Mouse (Mus musculus) midbrain, embryonic 16.5 days (tissue): Measurements from ENCODE around the gene Denr. TPM values are rescaled to one million over a fixed set of nuclear protein-coding genes. Genes with fewer than 3 reads are reported as not detected.

Experiments used
- ATAC-seq: fragments of 200-750 bp; cut with Nextera tagmentation; 2 replicates; pipeline ENCODE4 v1.8.0; 2017; ENCODE audit warnings: moderate TSS enrichment
- H3K27ac ChIP-seq: fragments of 300-500 bp; sonication (generic); 2 replicates; pipeline ENCODE4 v1.5.1; 2014; ENCODE audit warnings: mild to moderate bottlenecking, low read length, mixed read lengths
- H3K27me3 ChIP-seq: fragments of 300-500 bp; sonication (generic); 2 replicates; pipeline ENCODE4 v1.6.1; 2014; ENCODE audit warnings: low read depth, low read length, mixed read lengths; ENCODE audit not compliant: control insufficient read depth, insufficient read depth
- H3K36me3 ChIP-seq: fragments of 300-500 bp; sonication (generic); 2 replicates; pipeline ENCODE4 v1.6.1; 2014; ENCODE audit warnings: mild to moderate bottlenecking, low read length, moderate library complexity, mixed read lengths; ENCODE audit not compliant: control insufficient read depth, insufficient read depth
- H3K4me1 ChIP-seq: fragments of 300-500 bp; sonication (generic); 2 replicates; pipeline ENCODE4 v1.6.1; 2014; ENCODE audit warnings: mild to moderate bottlenecking, low read length, mixed read lengths; ENCODE audit not compliant: control insufficient read depth, insufficient read depth
- H3K4me2 ChIP-seq: fragments of 300-500 bp; sonication (generic); 2 replicates; pipeline ENCODE4 v1.6.1; 2014; ENCODE audit warnings: mild to moderate bottlenecking, low read length, mixed read lengths
- H3K4me3 ChIP-seq: fragments of 300-500 bp; sonication (generic); 2 replicates; pipeline ENCODE4 v1.5.1; 2014; ENCODE audit warnings: low read depth, mild to moderate bottlenecking, low read length, moderate library complexity, mixed read lengths
- H3K9ac ChIP-seq: fragments of 300-500 bp; sonication (generic); 2 replicates; pipeline ENCODE4 v1.6.1; 2014; ENCODE audit warnings: low read depth, low read length, mixed read lengths
- H3K9me3 ChIP-seq: fragments of 300-500 bp; sonication (generic); replicated peaks from 2 replicates; pipeline ENCODE4 v1.6.1; 2014; ENCODE audit warnings: mild to moderate bottlenecking, low read length, mixed read lengths; ENCODE audit not compliant: control insufficient read depth, poor library complexity, severe bottlenecking
- WGBS: fragments of 180-500 bp; shearing (Covaris S2); extraction: QIAGEN DNeasy Blood & Tissue Kit; methylation state at CpG from one replicate; pipeline ENCODE4 v1.1.7; 2014; 5-methylcytosine and 5-hydroxymethylcytosine counted together
- polyA plus RNA-seq: library from polyadenylated mRNA; unstranded; fragments of >200 nt; fragmentation: Nextera tagmentation; extraction: Ambion mirVana; gene quantifications from 2 replicates; pipeline ENCODE4 v1.2.1, GENCODE M21; 2015

The Denr gene
- polyA plus RNA-seq, 1 experiment from 2014 or later = 122 TPM

DNA sequence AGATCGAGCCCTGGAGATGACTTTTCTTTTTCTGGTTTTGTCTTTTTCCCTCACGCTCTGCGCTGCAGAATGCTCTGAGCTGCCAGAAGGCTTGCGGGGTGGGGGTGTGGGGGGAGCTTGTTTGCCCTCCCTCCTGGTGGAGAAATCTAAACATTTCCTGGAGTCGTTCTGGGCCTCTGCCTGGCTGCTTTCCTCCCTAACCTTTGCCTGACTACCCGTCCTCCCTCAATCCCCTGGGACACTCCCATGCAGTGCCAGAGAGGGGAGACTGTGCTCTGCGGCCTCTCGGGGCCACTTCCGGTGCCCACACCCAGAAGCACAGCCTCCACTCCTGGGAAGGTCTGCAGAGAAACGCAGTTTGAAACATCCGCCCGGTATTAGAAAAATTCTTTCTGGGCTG lies 27.0 kb upstream of the Denr start, which contains the start of gene Hcar1:
Gene Hcar1 (minus strand): TSS at position 93 of the 400 bp plus-strand sequence.
- Histone ChIP-seq H3K4me1 (no peaks in the 10 kb centered on the region), H3K36me3 (no peaks in the 10 kb centered on the region), H3K9me3 (no peaks in the 10 kb centered on the region), H3K27ac (no peak within 1 kb of the TSS), H3K27me3 (no peaks in the 10 kb centered on the region), H3K4me2 (no peak within 1 kb of the TSS), H3K9ac (no peak within 1 kb of the TSS), H3K4me3 (no peak within 1 kb of the TSS)
- no peak for ATAC-seq
- 73% methylated on average over 12 of the region's 12 CpGs for WGBS

DNA sequence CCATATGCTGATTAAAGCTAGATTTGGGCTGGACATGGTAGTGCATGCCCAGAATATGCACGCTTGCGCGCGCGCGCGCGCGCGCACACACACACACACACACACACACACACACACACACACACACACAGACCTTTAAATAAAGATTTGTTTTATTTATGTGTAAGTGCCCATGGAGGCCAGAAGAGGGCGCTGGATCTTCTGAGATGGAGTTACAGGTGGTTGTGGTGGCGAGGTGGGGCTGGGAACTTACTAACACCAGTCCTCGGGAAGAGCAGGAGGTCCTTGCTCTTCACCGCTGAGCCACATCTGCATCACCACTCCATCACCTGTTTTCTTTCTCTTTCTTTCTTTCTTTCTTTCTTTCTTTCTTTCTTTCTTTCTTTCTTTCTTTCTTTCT lies 26.2 kb upstream of the Denr start:
- Histone ChIP-seq H3K27ac (no peak overlapping the region), H3K4me1 (no peaks in the 10 kb centered on the region), H3K27me3 (no peaks in the 10 kb centered on the region), H3K4me2 (no peak overlapping the region), H3K36me3 (no peaks in the 10 kb centered on the region), H3K9ac (no peak overlapping the region), H3K9me3 (no peaks in the 10 kb centered on the region), H3K4me3 (no peak overlapping the region)
- ATAC-seq = no peak
- whole genome bisulfite sequencing = 78% methylated on average over 14 of the region's 14 CpGs

DNA sequence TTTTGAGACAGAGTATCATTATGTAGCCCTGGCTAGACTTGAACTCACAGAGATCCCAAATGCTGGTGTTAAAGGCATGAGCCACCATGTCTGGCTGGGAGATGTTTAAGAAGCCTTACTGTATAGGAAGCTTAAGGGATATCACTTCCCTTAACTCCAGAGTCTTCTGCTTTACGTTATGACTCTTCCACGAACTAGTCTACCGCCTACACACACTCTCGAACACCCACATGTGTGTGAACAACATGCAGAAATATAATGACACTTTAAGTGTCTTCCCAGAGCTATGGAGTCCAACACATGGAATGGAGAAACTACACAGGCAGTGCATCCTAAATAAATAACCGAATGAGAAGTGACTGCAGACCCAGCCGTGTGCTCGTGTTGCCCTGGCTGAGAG lies 23.1 kb upstream of the Denr start:
- no peak overlapping the region for H3K9ac ChIP-seq
- H3K27ac ChIP-seq = no peak overlapping the region
- H3K4me1 ChIP-seq = no peaks in the 10 kb centered on the region
- no peaks in the 10 kb centered on the region for H3K27me3 ChIP-seq
- no peak overlapping the region for H3K4me3 ChIP-seq
- no peaks in the 10 kb centered on the region for H3K9me3 ChIP-seq
- H3K4me2 ChIP-seq = no peak overlapping the region
- ATAC-seq = no peak
- 81% methylated on average over 7 of the region's 7 CpGs for WGBS
- H3K36me3 ChIP-seq = no peaks in the 10 kb centered on the region

DNA sequence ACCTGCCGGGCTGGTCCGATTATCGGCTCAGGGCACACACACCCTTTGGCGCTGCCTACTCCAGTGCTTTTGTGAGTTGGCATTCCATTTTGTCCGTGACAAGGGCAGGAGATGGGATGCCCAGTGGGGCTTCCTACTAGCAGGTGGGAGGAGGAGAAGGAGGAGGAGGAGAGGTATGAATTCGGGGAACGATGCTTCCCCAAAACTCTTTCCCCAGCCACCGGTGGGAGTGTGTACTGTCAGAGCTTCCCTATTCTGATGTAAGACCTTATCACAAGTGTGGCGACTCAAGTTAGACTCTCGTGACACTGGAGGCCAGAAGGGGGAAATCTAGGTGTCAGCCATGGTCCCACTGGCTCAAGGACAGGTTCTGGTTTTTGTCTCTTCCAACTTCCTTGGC lies 22.6 kb upstream of the Denr start:
- Histone ChIP-seq H3K27me3 (no peaks in the 10 kb centered on the region), H3K36me3 (no peaks in the 10 kb centered on the region), H3K27ac (no peak overlapping the region), H3K4me2 (no peak overlapping the region), H3K4me3 (no peak overlapping the region), H3K4me1 (no peaks in the 10 kb centered on the region), H3K9ac (no peak overlapping the region), H3K9me3 (no peaks in the 10 kb centered on the region)
- WGBS = 80% methylated on average over 10 of the region's 10 CpGs
- no peak for ATAC-seq

DNA sequence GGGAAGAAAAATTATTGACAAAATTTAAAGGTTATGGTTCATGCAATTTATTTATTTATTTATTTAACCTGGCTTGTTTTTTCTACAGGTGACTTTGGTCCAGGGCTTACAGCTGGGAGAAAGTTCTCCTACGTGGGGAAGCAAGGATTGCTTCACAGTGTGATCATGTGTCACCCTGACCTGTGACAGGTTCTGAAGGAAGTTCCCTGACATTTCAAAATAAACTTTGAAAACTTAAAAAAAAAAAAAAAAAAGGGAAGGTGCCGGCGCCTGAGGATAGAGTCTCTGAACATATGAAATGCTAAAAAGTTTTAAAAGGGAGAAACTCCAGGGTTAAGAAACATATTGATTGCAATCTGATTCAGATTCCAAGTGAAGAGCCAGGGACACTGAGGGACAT lies 20.6 kb upstream of the Denr start:
- Histone ChIP-seq H3K27ac (no peak overlapping the region), H3K36me3 (no peaks in the 10 kb centered on the region), H3K4me2 (no peak overlapping the region), H3K4me3 (no peak overlapping the region), H3K9ac (no peak overlapping the region), H3K9me3 (no peaks in the 10 kb centered on the region), H3K27me3 (no peaks in the 10 kb centered on the region), H3K4me1 (no peaks in the 10 kb centered on the region)
- ATAC-seq = no peak
- WGBS = 81% methylated on average over 3 of the region's 3 CpGs

DNA sequence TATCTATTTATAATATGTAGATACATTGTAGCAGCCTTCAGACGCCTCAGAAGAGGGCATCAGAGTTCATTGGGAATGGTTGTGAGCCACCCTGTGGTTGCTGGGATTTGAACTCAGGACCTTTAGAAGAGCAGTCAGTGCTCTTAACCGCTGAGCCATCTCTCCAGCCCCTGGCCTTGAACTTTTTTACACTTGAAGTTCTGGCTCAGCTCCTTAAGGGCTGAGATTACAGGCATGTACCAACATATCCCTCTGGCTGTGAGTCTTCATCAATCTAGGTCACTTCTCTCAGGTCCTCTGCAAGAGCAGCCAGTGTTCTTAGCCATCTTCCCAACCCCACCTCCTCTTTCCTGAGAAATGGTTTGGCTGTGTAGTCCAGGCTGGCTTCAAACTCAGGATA lies 16.7 kb upstream of the Denr start:
- Histone ChIP-seq H3K4me3 (no peak overlapping the region), H3K4me2 (no peak overlapping the region), H3K36me3 (no peaks in the 10 kb centered on the region), H3K27me3 (no peaks in the 10 kb centered on the region), H3K9me3 (no peaks in the 10 kb centered on the region), H3K27ac (no peak overlapping the region), H3K4me1 (no peaks in the 10 kb centered on the region), H3K9ac (no peak overlapping the region)
- WGBS = 68% methylated on average over 2 of the region's 2 CpGs
- no peak for ATAC-seq

DNA sequence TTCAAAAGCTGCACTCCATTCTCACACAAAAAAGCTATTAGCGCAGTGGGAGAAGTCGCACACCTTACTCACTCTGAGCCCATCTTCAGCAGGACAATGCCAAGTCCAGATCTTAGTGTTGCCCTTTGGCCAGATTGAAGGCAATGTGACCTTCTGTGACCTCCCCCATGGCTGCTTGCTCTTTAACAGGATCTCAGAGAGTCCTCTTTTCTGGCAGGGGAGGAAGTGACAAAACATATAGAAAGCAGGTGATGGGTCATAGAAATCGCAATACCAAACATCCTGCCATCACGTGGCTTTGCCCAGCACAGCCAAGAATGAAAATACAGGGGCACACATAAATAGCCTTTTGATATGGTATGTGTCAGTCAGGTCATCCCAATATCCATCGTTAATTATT lies 16.0 kb upstream of the Denr start:
- H3K27me3 ChIP-seq = no peaks in the 10 kb centered on the region
- H3K4me3 ChIP-seq = no peak overlapping the region
- no peaks in the 10 kb centered on the region for H3K4me1 ChIP-seq
- H3K27ac ChIP-seq = no peak overlapping the region
- no peak overlapping the region for H3K9ac ChIP-seq
- H3K9me3 ChIP-seq = no peaks in the 10 kb centered on the region
- no peak for ATAC-seq
- no peak overlapping the region for H3K4me2 ChIP-seq
- no peaks in the 10 kb centered on the region for H3K36me3 ChIP-seq
- WGBS = 81% methylated on average over 5 of the region's 5 CpGs

DNA sequence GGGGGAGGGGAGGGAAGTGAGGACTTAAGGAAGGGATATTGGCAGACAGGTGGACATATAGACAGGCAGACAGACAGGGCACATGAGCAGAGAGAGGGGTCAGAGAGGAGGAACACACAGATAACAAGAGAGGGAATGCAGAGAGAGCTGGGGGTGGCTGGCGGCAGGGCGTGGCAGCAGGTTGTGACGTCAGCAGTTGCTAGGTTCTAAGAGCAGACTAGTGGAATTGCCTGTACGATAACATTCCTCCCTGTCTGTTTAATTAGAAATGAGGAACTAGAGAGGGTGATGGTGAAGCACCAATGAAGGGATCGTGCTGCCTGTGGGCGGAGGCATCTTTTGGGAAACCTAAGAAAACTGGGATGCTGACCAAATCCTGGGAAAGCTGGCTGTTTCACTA lies 15.3 kb upstream of the Denr start:
- ATAC-seq = no peak
- Histone ChIP-seq H3K4me2 (peak overlapping the region; percentile 17; the same call in 1 of the 2 replicates), H3K4me1 (no peaks in the 10 kb centered on the region), H3K27ac (no peak overlapping the region), H3K4me3 (no peak overlapping the region), H3K9ac (no peak overlapping the region), H3K9me3 (no peaks in the 10 kb centered on the region), H3K36me3 (no peaks in the 10 kb centered on the region), H3K27me3 (no peaks in the 10 kb centered on the region)
- WGBS = 55% methylated on average over 6 of the region's 6 CpGs

DNA sequence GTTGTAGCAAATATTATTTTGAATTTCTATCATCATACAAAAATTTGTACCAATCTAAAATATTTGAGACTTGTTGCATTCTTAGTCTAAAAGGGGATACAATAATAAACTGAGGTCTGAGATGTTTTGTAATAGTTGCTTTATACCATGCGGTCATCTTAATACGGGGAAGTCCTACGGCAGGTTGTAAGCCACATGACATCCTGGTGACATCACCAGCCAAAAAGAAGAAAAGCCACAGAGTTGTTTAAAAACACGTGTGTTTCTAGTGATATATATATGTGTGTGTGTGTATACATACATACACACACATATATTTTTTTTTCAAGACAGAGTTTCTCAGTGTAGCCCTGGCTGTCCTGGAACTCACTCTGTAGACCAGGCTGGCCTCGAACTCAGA lies 13.5 kb upstream of the Denr start:
- H3K4me3 ChIP-seq = no peak overlapping the region
- H3K27me3 ChIP-seq = no peaks in the 10 kb centered on the region
- H3K36me3 ChIP-seq = no peaks in the 10 kb centered on the region
- no peak overlapping the region for H3K9ac ChIP-seq
- no peak for ATAC-seq
- no peaks in the 10 kb centered on the region for H3K4me1 ChIP-seq
- WGBS = 90% methylated on average over 5 of the region's 5 CpGs
- no peak overlapping the region for H3K27ac ChIP-seq
- no peak overlapping the region for H3K4me2 ChIP-seq
- H3K9me3 ChIP-seq = no peaks in the 10 kb centered on the region

DNA sequence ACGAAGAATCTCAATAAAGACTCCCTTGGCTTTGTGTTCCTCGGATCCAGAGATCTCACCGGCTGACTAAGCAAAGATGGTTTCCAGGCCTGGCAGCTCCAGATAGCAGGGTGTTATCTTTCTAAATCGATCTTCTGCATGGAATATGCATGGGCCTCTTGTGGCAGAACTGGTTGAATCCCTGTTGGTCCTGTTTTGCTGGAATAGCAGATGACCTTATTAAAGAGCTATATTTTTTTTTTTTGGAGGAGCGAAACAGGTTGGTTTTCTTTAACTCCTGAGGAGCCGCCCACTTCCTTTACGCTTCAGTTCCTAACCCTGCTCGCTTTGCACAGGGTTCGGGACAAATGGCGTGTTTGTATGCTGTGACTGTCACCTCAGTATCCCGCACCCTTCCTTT lies 10.6 kb upstream of the Denr start:
- Histone ChIP-seq H3K9me3 (no peaks in the 10 kb centered on the region), H3K4me1 (no peaks in the 10 kb centered on the region), H3K27me3 (no peaks in the 10 kb centered on the region), H3K4me3 (no peak overlapping the region), H3K9ac (no peak overlapping the region), H3K36me3 (no peaks in the 10 kb centered on the region), H3K4me2 (no peak overlapping the region), H3K27ac (no peak overlapping the region)
- 84% methylated on average over 11 of the region's 11 CpGs for WGBS
- no peak for ATAC-seq
